15 mouse cellular contexts compared by ENCODE assay signal in the genomic region with DNA sequence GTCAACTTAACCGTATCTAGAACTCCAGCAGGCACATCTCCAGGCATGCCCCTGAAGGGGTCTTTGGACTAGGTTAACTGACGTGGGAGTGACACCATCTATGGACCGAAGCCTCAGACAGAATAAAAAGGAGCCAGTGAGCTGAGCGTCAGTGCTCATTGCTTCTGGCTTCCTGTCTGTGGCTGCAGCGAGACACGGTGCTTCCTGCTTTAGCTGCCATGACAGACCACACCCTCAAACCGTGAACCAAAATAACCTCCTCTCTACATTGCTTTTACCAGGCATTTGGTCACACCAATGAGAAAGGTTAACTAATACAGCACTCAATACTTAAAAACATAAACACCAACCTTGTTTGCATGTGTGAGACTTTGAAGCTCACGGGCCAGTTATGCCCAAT. TPM values are rescaled to one million over a fixed set of nuclear protein-coding genes. Genes with fewer than 3 reads are reported as not detected.
DNase-seq lines count a peak whose midpoint lies in the region; ATAC-seq and TF ChIP-seq lines count a peak whose summit lies in the region.
"Had no signal": no experiment of that assay in that cellular context is flagged by ENCODE, and none has a peak within 500 bp of the region (broad histone marks: within the 10 kb centered on the region; RNA-seq: fewer than 3 reads in every experiment).

No protein-coding gene starts in this region.

- peaks cover 1% of the 10 kb centered on the region; the same call in 1 of the 2 replicates for H3K4me1 ChIP-seq in bone marrow, adult 2 months (ENCODE audit: control insufficient read depth, insufficient read depth, low read length)
- no peaks in the 10 kb centered on the region for H3K4me1 ChIP-seq in forebrain, embryonic 16.5 days (replicated peaks; ENCODE audit: control insufficient read depth, insufficient read depth, low read length)
- H3K4me1 ChIP-seq: embryonic facial prominence, embryonic 15.5 days; limb, embryonic 12.5 days had no signal

- H3K9ac ChIP-seq in forebrain, embryonic 16.5 days (replicated peaks; ENCODE audit: low read depth, low read length): no peak overlapping the region
- H3K9ac ChIP-seq: embryonic facial prominence, embryonic 15.5 days; limb, embryonic 12.5 days had no signal

- no peak overlapping the region for H3K4me2 ChIP-seq in forebrain, embryonic 16.5 days (ENCODE audit: low read length)
- H3K4me2 ChIP-seq: embryonic facial prominence, embryonic 15.5 days; heart, embryonic 11.5 days; limb, embryonic 12.5 days had no signal

- TF ChIP-seq POLR2A in bone marrow, adult 2 months (IDR thresholded peaks at IDR 0.05; ENCODE audit: borderline replicate concordance, control insufficient read depth, low read depth, low read length): no peak

- H3K9me3 ChIP-seq in forebrain, embryonic 16.5 days (ENCODE audit: control insufficient read depth, low read length): no peaks in the 10 kb centered on the region
- H3K9me3 ChIP-seq: embryonic facial prominence, embryonic 15.5 days; limb, embryonic 12.5 days had no signal

- peak; percentile 33 to 49 for DNase-seq in spleen, adult 18-20 months
- no peak for DNase-seq in spleen, adult 12 weeks (ENCODE audit: low spot score)
- peak; percentile 29 to 46 for DNase-seq in thymus, postnatal 36 days
- no peak for DNase-seq in cerebellum, postnatal 25 days
- DNase-seq in frontal cortex, postnatal 25 days (ENCODE audit: low spot score in 2 of 2): no peak
- DNase-seq: adrenal gland, postnatal 10 days; cerebellum, adult 18-20 months; layer of hippocampus, adult 9-11 months had no signal

- peak; percentile 77 for ATAC-seq in megakaryocyte, adult 5-6 weeks (ENCODE audit: poor library complexity, severe bottlenecking)
- no peak for ATAC-seq in forebrain, embryonic 16.5 days
- ATAC-seq: midbrain, embryonic 16.5 days had no signal

- H3K36me3 ChIP-seq in forebrain, embryonic 16.5 days (ENCODE audit: control insufficient read depth, insufficient read depth): peaks cover 7% of the 10 kb centered on the region; the same call in 1 of the 2 replicates

- H3K27me3 ChIP-seq in forebrain, embryonic 16.5 days (replicated peaks; ENCODE audit: control insufficient read depth, insufficient read depth, low read length): no peaks in the 10 kb centered on the region
- H3K27me3 ChIP-seq: embryonic facial prominence, embryonic 15.5 days; limb, embryonic 12.5 days had no signal

- TF ChIP-seq CTCF in bone marrow, adult 2 months (IDR thresholded peaks at IDR 0.05; ENCODE audit: control insufficient read depth, insufficient read depth, low read length): no peak

- H3K27ac ChIP-seq in bone marrow, adult 2 months (ENCODE audit: control insufficient read depth, insufficient read depth, low read depth, low read length, poor library complexity): peak overlapping the region; percentile 18; the same call in 1 of the 2 replicates
- H3K27ac ChIP-seq in forebrain, embryonic 16.5 days (ENCODE audit: low read length): no peak overlapping the region
- H3K27ac ChIP-seq: embryonic facial prominence, embryonic 15.5 days; limb, embryonic 12.5 days had no signal

- WGBS in bone marrow, adult 2 months: 30% methylated on average over 8 of the region's 8 CpGs
- WGBS in forebrain, embryonic 16.5 days: 77% methylated on average over 8 of the region's 8 CpGs

- no peak overlapping the region for H3K4me3 ChIP-seq in bone marrow, adult 2 months (replicated peaks; ENCODE audit: control insufficient read depth, low read depth, low read length)
- H3K4me3 ChIP-seq in forebrain, embryonic 16.5 days (replicated peaks; ENCODE audit: low read length): no peak overlapping the region
- H3K4me3 ChIP-seq: embryonic facial prominence, embryonic 15.5 days; limb, embryonic 12.5 days had no signal

RNA-seq across cellular contexts. Expression of a gene that starts 11.4 kb away (rescaled TPM):
- polyA plus RNA-seq in bone marrow, adult 2 months (2011; ENCODE audit: insufficient read depth, insufficient read length, low replicate concordance, missing spikeins): 40.3 and 44.6 TPM in 2 replicates
- total RNA-seq in megakaryocyte, adult 5-6 weeks (2015): 37.2 and 37.6 TPM in 2 replicates
- total RNA-seq in megakaryocyte, adult 5-6 weeks (2017): 126 and 129 TPM in 2 replicates
- 67.1 and 71.5 TPM in 2 replicates for polyA plus RNA-seq in forebrain, embryonic 16.5 days (2015; fragmentation: Nextera tagmentation; extraction: Ambion mirVana)

RNA-seq across cellular contexts. Expression of a gene that starts 11.6 kb away (rescaled TPM):
- 1.1 and 2.0 TPM in 2 replicates for polyA plus RNA-seq in bone marrow, adult 2 months (2011; ENCODE audit: insufficient read depth, insufficient read length, low replicate concordance, missing spikeins)
- total RNA-seq in megakaryocyte, adult 5-6 weeks (2015): 1.9 and 4.9 TPM in 2 replicates
- 6.5 and 12.7 TPM in 2 replicates for total RNA-seq in megakaryocyte, adult 5-6 weeks (2017)
- 15.0 and 19.0 TPM in 2 replicates for polyA plus RNA-seq in forebrain, embryonic 16.5 days (2015; fragmentation: Nextera tagmentation; extraction: Ambion mirVana)

Comparison
In these comparisons a context has a peak if more than half of its experiments do, and no peak if none do; other contexts are left out.
1. DNase-seq: peak in spleen, adult 18-20 months (2 of 2) and thymus, postnatal 36 days (2 of 2); none in spleen, adult 12 weeks (single experiment), cerebellum, postnatal 25 days (0 of 2) and frontal cortex, postnatal 25 days (0 of 2).